Mouse (Mus musculus): ENCODE data around the gene Bbs12.
A peak's percentile ranks its signal among the peaks of the same experiment; 100 is the strongest.

GRCm38 (mm10) chr3:37341110-37341509 is 28.8 kb downstream of the Bbs12 start:
- TF ChIP-seq POLR2A (IDR thresholded peaks at IDR 0.05; ENCODE audit: borderline replicate concordance, extremely low read depth, low read depth, low read length) = no peak
- TF ChIP-seq CTCF (IDR thresholded peaks at IDR 0.05; ENCODE audit: insufficient read depth, low read length) = peak; percentile 52; the same call in 1 of the 2 replicates
